Mouse (Mus musculus): ENCODE data around the gene Drosha. TPM values are rescaled to one million over a fixed set of nuclear protein-coding genes. Genes with fewer than 3 reads are reported as not detected.

Drosha gene
- polyA plus RNA-seq, 1 experiment from 2014 or later = 54.1 TPM

DNA sequence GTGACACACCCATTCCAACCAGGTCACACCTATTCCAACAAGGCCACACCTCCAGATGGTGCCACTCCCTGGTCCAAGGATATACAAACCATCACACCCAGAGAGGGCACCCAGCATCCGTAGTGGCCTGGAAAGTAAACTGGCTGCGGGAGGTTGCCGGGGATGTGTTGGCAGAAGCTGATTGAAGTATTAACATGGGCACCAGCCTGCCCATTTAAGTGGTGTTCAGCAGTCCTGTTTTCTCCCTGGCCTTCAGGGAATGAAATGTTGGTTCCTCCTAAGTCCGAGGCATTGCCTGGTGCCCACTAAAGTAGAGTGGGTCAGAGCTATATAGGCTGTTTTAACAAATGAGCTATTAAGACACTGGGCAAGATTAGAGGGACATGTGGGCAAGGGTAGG, 8.0 kb downstream of the Drosha start:
- ATAC-seq (ENCODE audit: insufficient number of reproducible peaks, insufficient read depth, low FRiP score, low TSS enrichment, low read depth) = no peak
- H3K4me1 ChIP-seq (replicated peaks) = no peaks in the 10 kb centered on the region

DNA sequence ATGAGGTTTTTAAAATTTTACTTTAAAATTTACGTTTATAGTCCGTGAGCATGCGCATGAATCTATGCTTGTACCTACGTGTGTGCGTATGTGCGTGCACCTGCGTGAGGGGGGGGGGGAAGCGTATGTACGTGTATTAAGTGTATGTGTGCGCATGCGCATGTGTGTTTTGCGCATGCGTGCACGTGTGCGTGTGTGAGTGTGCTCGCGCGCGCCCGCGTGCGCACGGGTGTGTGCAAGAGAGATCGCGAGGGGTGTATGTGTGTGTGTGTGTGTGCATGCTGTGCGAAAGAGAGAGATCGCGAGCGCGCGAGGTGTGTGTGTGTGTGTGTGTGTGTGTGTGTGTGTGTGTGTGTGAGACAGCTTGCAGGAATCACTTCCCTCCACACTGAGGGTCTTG, 8.8 kb downstream of the Drosha start:
- H3K36me3 ChIP-seq = peaks cover 86% of the 10 kb centered on the region
- no peaks in the 10 kb centered on the region for H3K27me3 ChIP-seq
- no peak overlapping the region for H3K4me3 ChIP-seq (replicated peaks)
- no peaks in the 10 kb centered on the region for H3K4me1 ChIP-seq (replicated peaks)
- H3K4me2 ChIP-seq = no peak overlapping the region
- no peak overlapping the region for H3K27ac ChIP-seq
- H3K9ac ChIP-seq (replicated peaks) = no peak overlapping the region
- no peak for ATAC-seq (ENCODE audit: insufficient number of reproducible peaks, insufficient read depth, low FRiP score, low TSS enrichment, low read depth)
- 98% methylated on average over 31 of the region's 31 CpGs for WGBS
- no peaks in the 10 kb centered on the region for H3K9me3 ChIP-seq

More for the DNA sequence above, 8.0 kb downstream of the Drosha start:
- Histone ChIP-seq H3K9ac (replicated peaks) (no peak overlapping the region), H3K4me3 (replicated peaks) (no peak overlapping the region), H3K27me3 (no peaks in the 10 kb centered on the region), H3K27ac (no peak overlapping the region), H3K9me3 (no peaks in the 10 kb centered on the region), H3K4me2 (no peak overlapping the region), H3K36me3 (peaks cover 86% of the 10 kb centered on the region)
- 95% methylated on average over 4 of the region's 4 CpGs for WGBS

DNA sequence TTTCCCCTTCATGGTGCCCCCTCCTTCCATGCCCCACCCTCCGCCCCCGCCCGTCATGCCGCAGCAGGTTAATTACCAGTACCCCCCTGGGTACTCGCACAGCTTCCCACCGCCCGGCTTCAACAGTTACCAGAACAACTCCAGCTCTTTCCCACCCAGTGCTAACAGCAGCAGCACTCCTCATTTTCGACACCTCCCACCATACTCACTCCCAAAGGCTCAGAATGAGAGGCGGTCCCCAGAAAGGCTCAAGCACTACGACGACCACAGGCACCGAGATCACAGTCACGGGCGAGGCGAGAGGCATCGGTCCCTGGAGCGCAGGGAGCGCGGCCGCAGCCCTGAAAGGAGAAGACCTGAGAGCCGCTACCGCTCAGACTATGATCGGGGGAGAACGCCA, 9.6 kb downstream of the Drosha start:
- H3K36me3 ChIP-seq = peaks cover 81% of the 10 kb centered on the region
- H3K27me3 ChIP-seq = no peaks in the 10 kb centered on the region
- no peak overlapping the region for H3K4me3 ChIP-seq (replicated peaks)
- H3K4me1 ChIP-seq (replicated peaks) = no peaks in the 10 kb centered on the region
- ATAC-seq (ENCODE audit: insufficient number of reproducible peaks, insufficient read depth, low FRiP score, low TSS enrichment, low read depth) = 0 out of 2 replicates have a peak, but pooled peaks have one; percentile 37
- H3K4me2 ChIP-seq = no peak overlapping the region
- H3K9ac ChIP-seq (replicated peaks) = no peak overlapping the region
- H3K9me3 ChIP-seq = no peaks in the 10 kb centered on the region
- WGBS = 95% methylated on average over 24 of the region's 24 CpGs
- no peak overlapping the region for H3K27ac ChIP-seq

DNA sequence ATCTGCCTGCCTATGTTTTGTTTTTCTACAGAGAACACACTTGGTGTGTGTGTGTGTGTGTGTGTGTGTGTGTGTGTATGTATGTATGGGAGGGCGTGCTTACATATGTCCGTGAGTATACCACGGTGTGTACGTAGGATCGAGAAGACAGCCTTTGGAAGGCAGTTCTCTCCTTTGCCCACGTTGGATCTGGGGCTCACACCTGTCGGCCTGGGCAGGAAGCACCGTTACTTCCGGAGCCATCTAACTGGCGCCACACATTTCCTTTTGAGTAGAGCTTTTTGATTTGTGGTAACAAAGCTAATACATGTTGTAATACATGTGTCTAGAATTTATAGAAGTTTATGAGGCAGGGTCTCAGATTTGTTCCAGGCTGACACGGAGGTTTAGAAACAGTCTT, 16.1 kb downstream of the Drosha start:
- no peaks in the 10 kb centered on the region for H3K9me3 ChIP-seq
- no peak overlapping the region for H3K4me2 ChIP-seq
- no peak for ATAC-seq (ENCODE audit: insufficient number of reproducible peaks, insufficient read depth, low FRiP score, low TSS enrichment, low read depth)
- H3K4me3 ChIP-seq (replicated peaks) = no peak overlapping the region
- H3K36me3 ChIP-seq = peaks cover 92% of the 10 kb centered on the region
- H3K27me3 ChIP-seq = no peaks in the 10 kb centered on the region
- no peak overlapping the region for H3K9ac ChIP-seq (replicated peaks)
- H3K4me1 ChIP-seq (replicated peaks) = no peaks in the 10 kb centered on the region
- WGBS = 93% methylated on average over 11 of the region's 11 CpGs
- H3K27ac ChIP-seq = no peak overlapping the region

DNA sequence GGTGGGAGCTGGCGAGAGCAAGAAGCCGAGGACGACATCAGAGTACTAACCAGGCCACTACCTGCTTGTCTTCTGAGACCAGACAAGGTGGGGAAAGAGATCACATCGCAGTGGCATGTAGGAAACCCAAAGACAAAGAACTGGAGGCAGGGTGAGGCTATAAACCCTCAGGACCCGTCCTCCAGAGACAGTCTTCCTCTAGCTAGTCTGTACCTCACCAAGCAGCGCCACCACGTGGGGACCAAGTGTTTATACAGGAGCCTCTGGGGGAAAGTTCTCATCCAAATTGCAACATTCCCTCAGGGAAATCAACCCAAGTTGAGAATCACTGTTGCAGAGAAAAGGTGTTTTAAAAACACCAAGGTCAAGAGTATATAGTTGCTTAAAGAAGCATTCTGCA, 18.2 kb downstream of the Drosha start:
- no peaks in the 10 kb centered on the region for H3K4me1 ChIP-seq (replicated peaks)
- H3K9ac ChIP-seq (replicated peaks) = no peak overlapping the region
- H3K4me2 ChIP-seq = no peak overlapping the region
- no peak overlapping the region for H3K4me3 ChIP-seq (replicated peaks)
- H3K27me3 ChIP-seq = no peaks in the 10 kb centered on the region
- peaks cover 91% of the 10 kb centered on the region for H3K36me3 ChIP-seq
- ATAC-seq (ENCODE audit: insufficient number of reproducible peaks, insufficient read depth, low FRiP score, low TSS enrichment, low read depth) = no peak
- WGBS = 78% methylated on average over 7 of the region's 7 CpGs
- H3K9me3 ChIP-seq = no peaks in the 10 kb centered on the region
- no peak overlapping the region for H3K27ac ChIP-seq

DNA sequence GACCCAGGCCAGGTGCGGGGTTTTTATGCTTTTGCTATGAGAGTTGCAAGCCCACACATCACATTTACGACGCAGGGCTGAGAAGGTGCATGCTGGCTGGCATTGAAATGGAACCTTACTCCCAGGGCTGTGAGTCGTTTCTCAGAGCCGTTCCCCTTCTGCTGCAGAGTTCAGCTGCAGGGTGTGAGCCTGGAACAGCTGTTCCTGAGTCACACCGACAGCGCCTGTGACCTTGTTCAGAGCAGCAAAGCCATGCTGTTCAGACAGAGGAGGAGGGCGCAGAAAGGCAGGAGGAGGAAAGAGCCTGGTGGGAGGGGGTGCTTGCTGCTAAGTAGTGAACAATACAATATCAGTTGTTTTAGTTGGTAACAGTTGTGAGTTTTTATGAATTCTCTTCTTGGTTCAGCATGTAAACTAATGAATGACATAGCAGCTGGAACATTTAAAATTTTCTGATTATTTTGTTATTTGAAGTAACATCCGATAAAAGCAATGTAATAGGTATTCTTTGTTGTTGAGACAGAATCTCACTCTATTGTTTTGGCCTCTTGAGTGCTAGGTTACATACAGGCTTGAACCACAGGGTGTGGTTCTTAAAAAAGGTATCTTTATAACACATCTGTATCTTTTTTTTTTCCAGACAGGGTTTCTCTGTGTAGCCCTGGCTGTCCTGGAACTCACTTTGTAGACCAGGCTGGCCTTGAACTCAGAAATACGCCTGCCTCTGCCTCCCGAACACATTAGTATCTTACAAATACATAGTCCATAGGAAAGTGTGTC, 23.8 kb downstream of the Drosha start:
- Histone ChIP-seq H3K27me3 (no peaks in the 10 kb centered on the region), H3K9me3 (no peaks in the 10 kb centered on the region), H3K36me3 (peaks cover 96% of the 10 kb centered on the region), H3K4me3 (replicated peaks) (no peak overlapping the region), H3K9ac (replicated peaks) (no peak overlapping the region), H3K4me2 (no peak overlapping the region), H3K4me1 (replicated peaks) (no peaks in the 10 kb centered on the region), H3K27ac (no peak overlapping the region)
- ATAC-seq (ENCODE audit: insufficient number of reproducible peaks, insufficient read depth, low FRiP score, low TSS enrichment, low read depth) = 0 out of 2 replicates have a peak, but pooled peaks have one; percentile 54
- WGBS = 63% methylated on average over 11 of the region's 11 CpGs

DNA sequence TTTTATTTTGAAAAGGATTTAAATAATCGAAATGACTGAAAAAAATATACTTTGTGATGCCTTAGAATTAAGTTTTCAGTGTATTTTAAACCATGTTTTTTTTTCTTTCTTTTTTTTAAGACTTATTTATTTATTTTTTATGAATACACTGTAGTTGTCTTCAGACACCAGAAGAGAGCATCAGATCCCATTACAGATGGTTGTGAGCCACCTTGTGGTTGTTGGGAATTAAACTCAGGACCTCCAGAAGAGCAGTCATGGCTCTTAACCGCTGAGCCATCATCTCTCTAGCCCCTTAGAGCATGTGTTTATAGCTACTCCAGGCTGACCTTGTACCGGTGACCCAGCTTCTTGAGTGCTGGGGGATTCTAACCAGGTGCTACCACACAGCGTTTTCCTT, 24.8 kb downstream of the Drosha start:
- H3K9me3 ChIP-seq = no peaks in the 10 kb centered on the region
- peaks cover 96% of the 10 kb centered on the region for H3K36me3 ChIP-seq
- H3K4me2 ChIP-seq = no peak overlapping the region
- WGBS = 77% methylated on average over 4 of the region's 4 CpGs
- H3K9ac ChIP-seq (replicated peaks) = no peak overlapping the region
- no peaks in the 10 kb centered on the region for H3K27me3 ChIP-seq
- ATAC-seq (ENCODE audit: insufficient number of reproducible peaks, insufficient read depth, low FRiP score, low TSS enrichment, low read depth) = no peak
- H3K4me1 ChIP-seq (replicated peaks) = no peaks in the 10 kb centered on the region
- H3K27ac ChIP-seq = no peak overlapping the region
- H3K4me3 ChIP-seq (replicated peaks) = no peak overlapping the region

GRCm38 (mm10) chr15:12853471-12853870, 28.9 kb downstream of the Drosha start:
- ATAC-seq (ENCODE audit: insufficient number of reproducible peaks, insufficient read depth, low FRiP score, low TSS enrichment, low read depth) = no peak
- H3K9me3 ChIP-seq = no peaks in the 10 kb centered on the region
- no peak overlapping the region for H3K27ac ChIP-seq
- no peak overlapping the region for H3K4me3 ChIP-seq (replicated peaks)
- no peak overlapping the region for H3K9ac ChIP-seq (replicated peaks)
- no peaks in the 10 kb centered on the region for H3K27me3 ChIP-seq
- 95% methylated on average over 8 of the region's 8 CpGs for WGBS
- H3K4me2 ChIP-seq = no peak overlapping the region
- H3K4me1 ChIP-seq (replicated peaks) = no peaks in the 10 kb centered on the region
- peaks cover 95% of the 10 kb centered on the region for H3K36me3 ChIP-seq

- no peak overlapping the region for H3K9ac ChIP-seq (replicated peaks)
- no peaks in the 10 kb centered on the region for H3K27me3 ChIP-seq
- peaks cover 93% of the 10 kb centered on the region for H3K36me3 ChIP-seq
- H3K27ac ChIP-seq = no peak overlapping the region
- no peaks in the 10 kb centered on the region for H3K9me3 ChIP-seq
- H3K4me1 ChIP-seq (replicated peaks) = peaks cover 5% of the 10 kb centered on the region; the same call in 1 of the 2 replicates
- no peak overlapping the region for H3K4me3 ChIP-seq (replicated peaks)
- 97% methylated on average over 6 of the region's 6 CpGs for WGBS
- H3K4me2 ChIP-seq = no peak overlapping the region
- no peak for ATAC-seq (ENCODE audit: insufficient number of reproducible peaks, insufficient read depth, low FRiP score, low TSS enrichment, low read depth)
Measured at GRCm38 (mm10) chr15:12856780-12857179, 32.2 kb downstream of the Drosha start.

DNA sequence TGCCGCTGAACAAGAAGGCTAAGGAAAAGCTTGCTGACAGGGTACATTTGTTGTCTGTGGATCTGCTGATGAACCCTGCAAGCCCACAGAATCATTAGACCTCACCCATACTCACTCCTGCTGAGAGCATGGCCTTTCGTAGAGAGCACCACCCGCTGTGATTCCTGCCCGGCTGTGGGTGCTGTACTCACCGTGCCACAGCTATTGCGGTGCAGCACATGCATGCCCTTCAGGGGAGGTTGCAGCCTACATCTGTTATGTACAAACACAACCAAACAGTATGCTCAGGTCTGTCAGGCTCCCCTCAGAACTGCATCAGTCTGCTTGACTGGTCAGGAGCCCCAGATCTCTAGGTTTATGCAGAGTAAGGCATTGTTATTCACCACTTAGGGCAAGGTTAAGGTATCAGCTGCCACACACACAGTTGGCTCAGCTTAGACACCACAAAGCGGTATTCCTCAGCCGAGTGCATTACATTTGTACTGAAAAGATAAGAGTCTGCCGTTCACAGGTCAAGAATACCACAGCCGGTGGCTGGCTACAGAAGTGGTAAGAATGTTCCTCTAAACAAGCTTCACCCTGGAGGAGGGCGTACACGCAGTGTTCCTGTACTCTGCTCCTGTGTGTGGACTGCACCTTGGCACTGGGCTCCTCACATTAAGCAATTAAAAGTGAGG, 33.4 kb downstream of the Drosha start:
- Histone ChIP-seq H3K4me1 (replicated peaks) (peaks cover 7% of the 10 kb centered on the region; the same call in 1 of the 2 replicates), H3K4me3 (replicated peaks) (no peak overlapping the region), H3K9ac (replicated peaks) (no peak overlapping the region), H3K4me2 (no peak overlapping the region), H3K9me3 (no peaks in the 10 kb centered on the region), H3K27me3 (no peaks in the 10 kb centered on the region), H3K36me3 (peaks cover 92% of the 10 kb centered on the region), H3K27ac (no peak overlapping the region)
- WGBS = 93% methylated on average over 12 of the region's 12 CpGs
- ATAC-seq (ENCODE audit: insufficient number of reproducible peaks, insufficient read depth, low FRiP score, low TSS enrichment, low read depth) = no peak

- no peak overlapping the region for H3K4me2 ChIP-seq
- H3K27me3 ChIP-seq = no peaks in the 10 kb centered on the region
- peaks cover 7% of the 10 kb centered on the region; the same call in 1 of the 2 replicates for H3K4me1 ChIP-seq (replicated peaks)
- H3K36me3 ChIP-seq = peaks cover 88% of the 10 kb centered on the region
- no peaks in the 10 kb centered on the region for H3K9me3 ChIP-seq
- ATAC-seq (ENCODE audit: insufficient number of reproducible peaks, insufficient read depth, low FRiP score, low TSS enrichment, low read depth) = no peak
- WGBS = 97% methylated on average over 3 of the region's 3 CpGs
- no peak overlapping the region for H3K27ac ChIP-seq
- H3K9ac ChIP-seq (replicated peaks) = no peak overlapping the region
- no peak overlapping the region for H3K4me3 ChIP-seq (replicated peaks)
Measured at GRCm38 (mm10) chr15:12858645-12859044, 34.0 kb downstream of the Drosha start.

All from limb, embryonic 12.5 days (tissue).